Mouse (Mus musculus): ENCODE data around the gene Mical1. TPM values are rescaled to one million over a fixed set of nuclear protein-coding genes. Genes with fewer than 3 reads are reported as not detected.
"Not testable (repeated sequence)": the region's sequence is repeated elsewhere in the genome, so short reads cannot be mapped to it uniquely, and the experiment has no call there.

Gene Mical1
- total and polyA plus RNA-seq, 3 experiments = 26.7 to 48.6 (median 34.6) TPM

DNA sequence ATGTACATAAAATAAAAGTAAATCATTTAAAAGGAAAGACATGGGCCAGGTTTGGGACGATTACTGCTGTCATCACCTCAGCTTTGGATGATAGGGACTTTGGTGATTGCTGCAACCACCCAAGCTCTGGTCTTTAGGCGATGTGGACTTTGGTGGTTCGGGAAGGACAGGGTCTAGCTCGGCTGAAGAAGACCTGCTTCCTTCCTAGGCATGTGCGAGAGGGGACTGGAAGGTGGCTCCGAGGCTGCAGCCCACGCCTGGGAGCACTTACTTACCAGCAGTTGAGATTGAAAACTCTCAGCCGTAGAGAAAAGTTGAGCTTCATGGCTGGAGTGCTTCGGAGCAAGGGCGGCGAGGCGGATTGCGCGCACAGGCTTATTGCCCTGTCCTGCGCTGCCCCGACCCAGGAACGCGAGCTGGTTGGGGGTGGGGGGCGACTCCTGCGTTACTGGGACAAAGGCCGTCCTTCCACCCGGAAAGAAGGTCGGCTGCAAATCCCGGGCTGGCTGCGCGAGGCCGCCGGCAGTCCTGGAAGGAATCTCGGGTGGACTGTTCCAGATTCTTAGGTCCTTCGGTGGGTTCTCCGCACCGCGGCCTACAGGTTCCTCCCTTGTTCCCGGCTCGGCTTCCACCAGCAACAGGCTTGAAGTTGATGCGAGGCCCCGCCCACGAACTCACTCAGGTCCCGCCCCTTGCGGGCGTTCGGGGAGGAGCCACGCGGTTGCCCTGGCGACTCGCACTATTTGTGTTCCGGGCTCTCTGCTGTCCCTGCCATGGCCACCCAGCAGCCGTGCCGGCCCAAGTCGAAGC lies 13.8 kb downstream of the Mical1 start, which contains the start of the genes Smpd2 and Ppil6:
Gene Smpd2 (minus strand): TSS at position 662 of the 810 bp plus-strand sequence.
Gene Ppil6 (plus strand): TSS at position 732 of the 810 bp plus-strand sequence.
- no peak for TF ChIP-seq GATA1 (IDR thresholded peaks at IDR 0.05; ENCODE audit: borderline replicate concordance, low read length)
- no peak for TF ChIP-seq CTCF (IDR thresholded peaks at IDR 0.05; ENCODE audit: low read depth, low read length)
- Histone ChIP-seq H3K27me3 (ENCODE audit: insufficient read depth, low read length) (peaks cover 4% of the 10 kb centered on the region), H3K4me1 (ENCODE audit: insufficient read depth, low read depth, low read length) (peaks cover 30% of the 10 kb centered on the region), H3K9me3 (replicated peaks) (no peaks in the 10 kb centered on the region), H3K36me3 (replicated peaks) (peaks cover 41% of the 10 kb centered on the region), H3K4me3 (ENCODE audit: low read depth, low read length) (peak within 1 kb of the TSS; percentile 77)
- ATAC-seq (ENCODE audit: extremely low read depth, insufficient number of reproducible peaks, low FRiP score, poor library complexity, severe bottlenecking) = peak; percentile 88
- peak; percentile 87 for DNase-seq (ENCODE audit: low spot score)

DNA sequence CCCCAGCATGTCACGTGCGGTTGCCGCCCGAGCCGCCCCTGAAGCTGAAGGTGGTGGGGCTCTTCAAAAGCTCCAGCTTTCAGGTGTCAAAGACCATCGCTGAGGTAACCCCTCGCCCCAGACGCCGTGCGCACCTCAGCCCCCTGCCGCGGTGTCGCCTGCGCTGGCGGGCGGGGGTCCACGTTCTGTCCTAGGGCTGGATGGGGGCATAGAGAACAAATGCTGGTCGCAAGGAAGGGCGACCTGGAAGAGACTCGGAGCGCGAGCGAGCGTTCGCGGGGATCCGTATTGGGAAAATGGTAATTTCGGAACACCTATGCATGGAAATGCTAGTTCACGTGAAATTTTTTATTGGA lies 14.4 kb downstream of the Mical1 start:
- Histone ChIP-seq H3K36me3 (replicated peaks) (peaks cover 36% of the 10 kb centered on the region), H3K4me1 (ENCODE audit: insufficient read depth, low read depth, low read length) (peaks cover 30% of the 10 kb centered on the region), H3K27me3 (ENCODE audit: insufficient read depth, low read length) (peaks cover 7% of the 10 kb centered on the region), H3K9me3 (replicated peaks) (no peaks in the 10 kb centered on the region), H3K4me3 (ENCODE audit: low read depth, low read length) (peak overlapping the region; percentile 77)
- TF ChIP-seq TAL1 (conservative IDR thresholded peaks at IDR 0.05; ENCODE audit: low read depth, low read length) (no peak), CTCF (IDR thresholded peaks at IDR 0.05; ENCODE audit: low read depth, low read length) (no peak), POLR2AphosphoS5 (IDR thresholded peaks at IDR 0.05; ENCODE audit: insufficient replicate concordance, low read depth, low read length) (no peak), GATA1 (IDR thresholded peaks at IDR 0.05; ENCODE audit: borderline replicate concordance, low read length) (no peak), GATA2 (IDR thresholded peaks at IDR 0.05; ENCODE audit: borderline replicate concordance, low read depth, low read length) (no peak)
- ATAC-seq (ENCODE audit: extremely low read depth, insufficient number of reproducible peaks, low FRiP score, poor library complexity, severe bottlenecking) (no peak), DNase-seq (ENCODE audit: low spot score) (no peak)

DNA sequence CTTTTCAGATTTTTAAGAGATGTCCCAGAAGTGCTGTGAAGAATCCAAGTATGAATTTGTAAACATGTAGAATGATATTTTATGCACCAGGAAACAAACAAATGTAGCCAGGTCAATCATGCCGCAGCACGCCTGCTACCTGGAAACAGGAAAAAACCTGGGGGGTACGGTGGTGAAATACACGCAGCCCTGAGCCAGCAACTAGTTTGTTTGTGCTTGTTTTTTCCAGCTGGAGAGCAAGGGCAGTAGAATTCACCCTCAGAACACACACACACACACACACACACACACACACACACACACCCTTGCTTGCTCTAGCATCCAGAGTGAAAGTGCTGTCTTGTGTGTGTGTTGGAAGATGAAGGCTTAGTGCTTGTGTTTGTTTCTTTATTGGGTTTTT lies 15.0 kb downstream of the Mical1 start:
- H3K27me3 ChIP-seq (ENCODE audit: insufficient read depth, low read length) = peaks cover 7% of the 10 kb centered on the region

DNA sequence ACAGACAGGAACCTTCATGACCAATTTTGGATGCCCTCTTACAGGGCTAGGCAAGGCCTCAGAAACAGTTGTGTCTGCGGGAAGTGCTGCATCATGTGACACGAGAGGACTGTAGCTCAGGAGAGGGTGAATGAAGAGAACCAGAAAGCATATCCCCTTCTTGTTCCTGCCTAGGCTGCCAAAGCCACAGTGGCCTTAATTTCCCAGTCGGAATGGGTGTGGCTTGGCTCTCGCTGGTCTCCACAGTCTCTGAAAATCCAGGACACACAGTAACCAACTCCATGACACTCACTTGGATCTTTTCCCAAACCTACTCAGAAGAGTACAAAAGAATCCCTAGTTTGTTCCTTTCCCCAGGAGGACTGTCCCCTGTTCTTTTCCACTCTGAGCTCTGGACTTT lies 24.8 kb downstream of the Mical1 start:
- ATAC-seq (ENCODE audit: extremely low read depth, insufficient number of reproducible peaks, low FRiP score, poor library complexity, severe bottlenecking) = no peak
- H3K9me3 ChIP-seq (replicated peaks) = no peaks in the 10 kb centered on the region
- no peak overlapping the region for H3K4me3 ChIP-seq (ENCODE audit: low read depth, low read length)
- TF ChIP-seq CTCF (IDR thresholded peaks at IDR 0.05; ENCODE audit: low read depth, low read length) (no peak), TAL1 (conservative IDR thresholded peaks at IDR 0.05; ENCODE audit: low read depth, low read length) (no peak), GATA1 (IDR thresholded peaks at IDR 0.05; ENCODE audit: borderline replicate concordance, low read length) (no peak), POLR2AphosphoS5 (IDR thresholded peaks at IDR 0.05; ENCODE audit: insufficient replicate concordance, low read depth, low read length) (no peak), GATA2 (IDR thresholded peaks at IDR 0.05; ENCODE audit: borderline replicate concordance, low read depth, low read length) (no peak)
- no peaks in the 10 kb centered on the region for H3K36me3 ChIP-seq (replicated peaks)
- peaks cover 31% of the 10 kb centered on the region for H3K27me3 ChIP-seq (ENCODE audit: insufficient read depth, low read length)
- H3K4me1 ChIP-seq (ENCODE audit: insufficient read depth, low read depth, low read length) = no peaks in the 10 kb centered on the region
- DNase-seq (ENCODE audit: low spot score) = no peak

More for the DNA sequence above, 15.0 kb downstream of the Mical1 start:
- Histone ChIP-seq H3K4me1 (ENCODE audit: insufficient read depth, low read depth, low read length) (peaks cover 30% of the 10 kb centered on the region), H3K9me3 (replicated peaks) (no peaks in the 10 kb centered on the region), H3K36me3 (replicated peaks) (peaks cover 29% of the 10 kb centered on the region), H3K4me3 (ENCODE audit: low read depth, low read length) (no peak overlapping the region; the same call in 1 of the 2 replicates)
- DNase-seq (ENCODE audit: low spot score) (no peak), ATAC-seq (ENCODE audit: extremely low read depth, insufficient number of reproducible peaks, low FRiP score, poor library complexity, severe bottlenecking) (no peak)
- no peak for TF ChIP-seq TAL1 (conservative IDR thresholded peaks at IDR 0.05; ENCODE audit: low read depth, low read length)
- no peak for TF ChIP-seq CTCF (IDR thresholded peaks at IDR 0.05; ENCODE audit: low read depth, low read length)
- no peak for TF ChIP-seq GATA1 (IDR thresholded peaks at IDR 0.05; ENCODE audit: borderline replicate concordance, low read length)
- TF ChIP-seq GATA2 (IDR thresholded peaks at IDR 0.05; ENCODE audit: borderline replicate concordance, low read depth, low read length) = no peak
- no peak for TF ChIP-seq POLR2AphosphoS5 (IDR thresholded peaks at IDR 0.05; ENCODE audit: insufficient replicate concordance, low read depth, low read length)

DNA sequence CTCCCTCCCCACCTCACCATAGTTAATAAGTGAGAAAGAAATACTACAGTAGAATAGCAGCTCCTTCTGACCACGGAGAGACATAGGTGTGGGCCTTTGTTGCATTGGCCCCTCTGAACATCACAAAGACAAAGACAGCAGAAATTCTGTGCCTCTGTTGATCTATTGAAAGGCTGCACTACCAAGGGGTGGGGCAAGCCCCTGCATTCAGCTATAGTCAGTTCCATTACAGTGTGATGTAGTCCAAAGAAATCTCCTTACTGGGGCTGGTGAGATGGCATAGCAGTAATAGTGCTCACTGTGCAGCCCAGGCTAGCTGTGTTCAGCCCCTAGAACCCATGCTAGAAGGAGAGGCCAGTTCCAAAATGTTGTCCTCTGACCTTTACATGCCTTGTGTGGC lies 28.9 kb downstream of the Mical1 start:
- peaks cover 26% of the 10 kb centered on the region for H3K27me3 ChIP-seq (ENCODE audit: insufficient read depth, low read length)
- DNase-seq (ENCODE audit: low spot score) = no peak
- no peaks in the 10 kb centered on the region for H3K9me3 ChIP-seq (replicated peaks)
- no peak overlapping the region for H3K4me3 ChIP-seq (ENCODE audit: low read depth, low read length)
- H3K4me1 ChIP-seq (ENCODE audit: insufficient read depth, low read depth, low read length) = no peaks in the 10 kb centered on the region
- no peaks in the 10 kb centered on the region for H3K36me3 ChIP-seq (replicated peaks)
- no peak for ATAC-seq (ENCODE audit: extremely low read depth, insufficient number of reproducible peaks, low FRiP score, poor library complexity, severe bottlenecking)
- TF ChIP-seq POLR2AphosphoS5 (IDR thresholded peaks at IDR 0.05; ENCODE audit: insufficient replicate concordance, low read depth, low read length) = no peak
- TF ChIP-seq GATA1 (IDR thresholded peaks at IDR 0.05; ENCODE audit: borderline replicate concordance, low read length) = no peak
- no peak for TF ChIP-seq CTCF (IDR thresholded peaks at IDR 0.05; ENCODE audit: low read depth, low read length)
- no peak for TF ChIP-seq TAL1 (conservative IDR thresholded peaks at IDR 0.05; ENCODE audit: low read depth, low read length)
- no peak for TF ChIP-seq GATA2 (IDR thresholded peaks at IDR 0.05; ENCODE audit: borderline replicate concordance, low read depth, low read length)

DNA sequence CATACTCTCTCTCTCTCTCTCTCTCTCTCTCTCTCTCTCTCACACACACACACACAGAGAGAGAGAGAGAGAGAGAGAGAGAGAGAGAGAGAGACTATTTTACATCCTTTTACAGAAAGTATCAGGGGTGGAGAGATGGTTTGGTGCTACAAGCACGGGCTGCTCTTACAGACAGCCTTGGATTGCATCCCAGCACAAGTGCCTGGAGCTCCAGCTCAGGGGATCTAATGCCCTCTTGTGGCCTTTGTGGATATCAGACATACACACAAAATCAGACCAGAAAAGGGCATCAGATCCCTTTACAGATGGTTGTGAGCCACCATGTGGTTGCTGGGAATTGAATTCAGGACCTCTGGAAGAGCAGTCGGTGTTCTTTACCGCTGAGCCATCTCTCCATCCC lies 29.3 kb downstream of the Mical1 start:
- H3K36me3 ChIP-seq (replicated peaks); H3K4me1 ChIP-seq (ENCODE audit: insufficient read depth, low read depth, low read length); H3K9me3 ChIP-seq (replicated peaks); ATAC-seq (ENCODE audit: extremely low read depth, insufficient number of reproducible peaks, low FRiP score, poor library complexity, severe bottlenecking); DNase-seq (ENCODE audit: low spot score); H3K4me3 ChIP-seq (ENCODE audit: low read depth, low read length): not testable (repeated sequence)
- TF ChIP-seq CTCF (IDR thresholded peaks at IDR 0.05; ENCODE audit: low read depth, low read length) = peak; percentile 29; the same call in 1 of the 2 replicates
- H3K27me3 ChIP-seq (ENCODE audit: insufficient read depth, low read length) = peaks cover 30% of the 10 kb centered on the region

Measured in G1E (cell line).